14 mouse cellular contexts compared by ENCODE assay signal in the genomic region with DNA sequence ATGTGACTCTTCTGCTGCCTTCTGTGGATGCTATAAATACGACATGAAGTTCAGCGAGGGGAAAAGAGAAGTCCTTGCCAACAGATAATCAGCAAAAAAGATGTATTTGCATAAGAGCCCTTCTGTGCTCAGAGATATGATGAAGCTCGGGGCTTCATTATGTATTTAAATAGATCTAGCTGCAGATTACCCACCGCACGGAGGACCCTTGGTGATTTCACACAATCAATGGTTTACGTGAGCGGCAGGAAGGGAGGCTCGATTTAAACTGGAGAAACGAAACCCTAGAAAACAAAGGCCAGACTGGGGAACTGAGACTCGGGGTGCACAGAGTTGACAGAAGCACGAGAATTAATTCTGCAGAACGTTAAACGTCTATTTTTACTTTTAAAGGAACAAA.
A peak's percentile ranks its signal among the peaks of the same experiment; 100 is the strongest.
DNase-seq lines count a peak whose midpoint lies in the region; ATAC-seq lines count a peak whose summit lies in the region.
"Had no signal": no experiment of that assay in that cellular context is flagged by ENCODE, and none has a peak within 500 bp of the region (broad histone marks: within the 10 kb centered on the region; RNA-seq: fewer than 3 reads in every experiment).

No protein-coding gene starts in this region.

- H3K27ac ChIP-seq in hindbrain, embryonic 13.5 days = peak overlapping the region; percentile 44
- no peak overlapping the region for H3K27ac ChIP-seq in hindbrain, embryonic 12.5 days
- H3K27ac ChIP-seq in liver, embryonic 15.5 days (replicated peaks) = no peak overlapping the region
- H3K27ac ChIP-seq in limb, embryonic 10.5 days = no peak overlapping the region
- H3K27ac ChIP-seq: embryonic facial prominence, embryonic 12.5 days; hindbrain, embryonic 15.5 days; limb, embryonic 15.5 days; neural tube, embryonic 13.5 days had no signal

- DNase-seq in 416B (ENCODE audit: low read depth) (peak; percentile 60), MEL-GATA-1-ER (ENCODE audit: extremely low read depth, low read depth) (peak; percentile 57)
- no peak for DNase-seq in limb, embryonic 10.5 days (ENCODE audit: low spot score)
- DNase-seq in kidney, postnatal 14 days = no peak
- no peak for DNase-seq in embryo, embryonic 9.5 days (ENCODE audit: extremely low spot score)
- DNase-seq: adrenal gland, postnatal 25 days; cerebellum, adult 18-20 months had no signal

- no peaks in the 10 kb centered on the region for H3K27me3 ChIP-seq in hindbrain, embryonic 13.5 days
- H3K27me3 ChIP-seq in hindbrain, embryonic 12.5 days = no peaks in the 10 kb centered on the region
- no peaks in the 10 kb centered on the region for H3K27me3 ChIP-seq in liver, embryonic 15.5 days
- no peaks in the 10 kb centered on the region for H3K27me3 ChIP-seq in limb, embryonic 10.5 days (ENCODE audit: low read depth, poor library complexity, severe bottlenecking)
- H3K27me3 ChIP-seq: embryonic facial prominence, embryonic 12.5 days; hindbrain, embryonic 15.5 days; limb, embryonic 15.5 days; neural tube, embryonic 13.5 days had no signal

- H3K4me1 ChIP-seq in hindbrain, embryonic 13.5 days (replicated peaks) = peaks cover 44% of the 10 kb centered on the region
- peaks cover 33% of the 10 kb centered on the region for H3K4me1 ChIP-seq in hindbrain, embryonic 12.5 days
- H3K4me1 ChIP-seq in liver, embryonic 15.5 days (replicated peaks) = peaks cover 20% of the 10 kb centered on the region
- H3K4me1 ChIP-seq in limb, embryonic 10.5 days = peaks cover 33% of the 10 kb centered on the region

- H3K4me2 ChIP-seq in hindbrain, embryonic 13.5 days = no peak overlapping the region
- H3K4me2 ChIP-seq in hindbrain, embryonic 12.5 days (replicated peaks) = no peak overlapping the region
- peak overlapping the region; percentile 46 for H3K4me2 ChIP-seq in liver, embryonic 15.5 days
- H3K4me2 ChIP-seq: embryonic facial prominence, embryonic 12.5 days; hindbrain, embryonic 15.5 days; limb, embryonic 15.5 days; neural tube, embryonic 13.5 days had no signal

- no peak overlapping the region for H3K4me3 ChIP-seq in hindbrain, embryonic 13.5 days
- H3K4me3 ChIP-seq in hindbrain, embryonic 12.5 days = no peak overlapping the region
- H3K4me3 ChIP-seq in liver, embryonic 15.5 days (replicated peaks) = no peak overlapping the region
- no peak overlapping the region for H3K4me3 ChIP-seq in limb, embryonic 10.5 days
- H3K4me3 ChIP-seq: embryonic facial prominence, embryonic 12.5 days; hindbrain, embryonic 15.5 days; limb, embryonic 15.5 days; neural tube, embryonic 13.5 days had no signal

- WGBS in hindbrain, embryonic 13.5 days = 66% methylated on average over 13 of the region's 13 CpGs
- 72% methylated on average over 13 of the region's 13 CpGs for WGBS in hindbrain, embryonic 12.5 days
- WGBS in liver, embryonic 15.5 days (ENCODE audit: insufficient replicate concordance) = 12% methylated on average over 13 of the region's 13 CpGs
- WGBS in limb, embryonic 10.5 days = 91% methylated on average over 13 of the region's 13 CpGs

- H3K9ac ChIP-seq in hindbrain, embryonic 13.5 days = no peak overlapping the region
- no peak overlapping the region for H3K9ac ChIP-seq in hindbrain, embryonic 12.5 days
- no peak overlapping the region for H3K9ac ChIP-seq in liver, embryonic 15.5 days
- H3K9ac ChIP-seq: embryonic facial prominence, embryonic 12.5 days; hindbrain, embryonic 15.5 days; limb, embryonic 15.5 days; neural tube, embryonic 13.5 days had no signal

- no peaks in the 10 kb centered on the region for H3K9me3 ChIP-seq in hindbrain, embryonic 13.5 days
- H3K9me3 ChIP-seq in hindbrain, embryonic 12.5 days (replicated peaks) = no peaks in the 10 kb centered on the region; the same call in 1 of the 2 replicates
- H3K9me3 ChIP-seq in liver, embryonic 15.5 days (replicated peaks) = no peaks in the 10 kb centered on the region
- no peaks in the 10 kb centered on the region for H3K9me3 ChIP-seq in limb, embryonic 10.5 days (replicated peaks)
- H3K9me3 ChIP-seq: embryonic facial prominence, embryonic 12.5 days; hindbrain, embryonic 15.5 days; limb, embryonic 15.5 days had no signal

- no peak for ATAC-seq in hindbrain, embryonic 13.5 days (ENCODE audit: low FRiP score)
- no peak for ATAC-seq in hindbrain, embryonic 12.5 days (ENCODE audit: low FRiP score)
- peak; percentile 10; the same call in 1 of the 2 replicates for ATAC-seq in liver, embryonic 15.5 days (ENCODE audit: insufficient read depth)

- H3K36me3 ChIP-seq in hindbrain, embryonic 13.5 days = peaks cover 16% of the 10 kb centered on the region
- peaks cover 18% of the 10 kb centered on the region; the same call in 1 of the 2 replicates for H3K36me3 ChIP-seq in hindbrain, embryonic 12.5 days
- no peaks in the 10 kb centered on the region for H3K36me3 ChIP-seq in liver, embryonic 15.5 days (replicated peaks)
- peaks cover 42% of the 10 kb centered on the region for H3K36me3 ChIP-seq in limb, embryonic 10.5 days
- H3K36me3 ChIP-seq: hindbrain, embryonic 15.5 days had no signal

Comparison
In these comparisons a context has a peak if more than half of its experiments do, and no peak if none do; other contexts are left out.
1. DNase-seq: peak in 416B (single experiment) and MEL-GATA-1-ER (single experiment); none in limb, embryonic 10.5 days (single experiment), kidney, postnatal 14 days (single experiment) and embryo, embryonic 9.5 days (single experiment).